Mouse (Mus musculus): Measurements from ENCODE around the gene Arhgap35. TPM values are rescaled to one million over a fixed set of nuclear protein-coding genes. Genes with fewer than 3 reads are reported as not detected.
A peak's percentile ranks its signal among the peaks of the same experiment; 100 is the strongest.

Gene Arhgap35
- total and polyA plus RNA-seq, 2 experiments from 2014 or later: 27.0 to 149 TPM

DNA sequence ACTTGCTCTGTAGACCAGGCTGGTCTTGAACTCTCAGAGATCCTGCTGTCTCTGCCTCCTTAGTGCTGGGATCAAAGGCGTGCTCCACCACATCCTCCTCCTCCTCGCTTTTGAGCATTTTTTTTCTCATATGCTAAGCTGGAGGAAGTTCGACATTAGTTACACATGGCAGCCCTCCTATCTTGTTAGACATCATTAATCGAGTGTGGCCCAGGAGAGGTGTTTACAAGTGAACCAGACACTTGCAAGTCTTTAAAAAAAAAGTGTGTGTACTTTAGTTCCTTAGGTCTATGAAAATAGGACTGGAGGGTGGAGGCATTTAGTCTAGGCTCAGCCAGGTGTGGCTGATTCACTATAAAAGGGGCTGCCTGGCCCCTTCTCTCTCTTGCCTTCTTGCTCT is 16.2 kb upstream of the Arhgap35 start:
- Histone ChIP-seq H3K36me3 (ENCODE audit: insufficient read depth) (no peaks in the 10 kb centered on the region), H3K27me3 (ENCODE audit: insufficient read depth, low read length) (no peaks in the 10 kb centered on the region; the same call in 1 of the 2 replicates), H3K4me2 (ENCODE audit: low read depth) (no peak overlapping the region), H3K27ac (ENCODE audit: low read depth, low read length) (no peak overlapping the region), H3K4me1 (ENCODE audit: insufficient read depth) (no peaks in the 10 kb centered on the region), H3K9me3 (ENCODE audit: low read length) (no peaks in the 10 kb centered on the region), H3K4me3 (ENCODE audit: low read depth, low read length) (no peak overlapping the region), H3K9ac (no peak overlapping the region)
- ATAC-seq: no peak
- TF ChIP-seq CTCF (IDR thresholded peaks at IDR 0.05; ENCODE audit: low read depth): no peak
- 76% methylated on average over 4 of the region's 4 CpGs for WGBS
- DNase-seq: no peak

DNA sequence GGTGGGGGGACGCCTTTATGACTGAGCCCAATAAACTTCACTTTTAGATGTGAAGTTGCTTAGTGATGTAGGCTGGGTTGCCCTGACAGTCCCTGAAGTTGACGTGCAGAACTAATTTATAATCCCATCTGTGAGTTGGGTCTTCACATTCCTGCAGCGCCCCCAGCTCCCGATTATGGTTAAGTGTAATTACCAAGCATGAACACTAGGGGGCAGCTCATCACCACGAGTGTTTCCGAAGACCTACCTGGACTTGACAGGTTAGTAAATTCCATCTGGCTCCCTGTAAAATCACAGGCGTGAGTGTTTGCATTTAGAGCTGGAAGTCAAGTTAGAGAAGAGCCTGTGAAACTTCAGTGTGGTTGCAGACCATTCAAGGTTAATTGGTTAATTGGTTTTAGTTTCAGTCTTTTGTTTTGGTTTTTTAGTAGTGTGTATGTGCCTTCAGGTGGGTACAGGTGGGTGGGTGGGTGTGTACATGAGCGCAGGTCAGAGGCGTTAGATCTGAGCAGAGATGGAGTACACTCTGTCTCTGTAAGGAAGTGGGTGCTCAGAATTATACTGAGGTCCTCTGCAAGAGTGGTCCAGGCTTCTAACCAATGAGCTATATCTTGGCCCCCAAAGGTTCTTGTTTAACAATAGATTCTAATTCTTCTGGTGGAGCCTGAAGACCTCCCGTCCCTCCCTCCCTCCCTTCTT is 15.0 kb upstream of the Arhgap35 start:
- Histone ChIP-seq H3K27ac (ENCODE audit: low read depth, low read length) (no peak overlapping the region), H3K4me1 (ENCODE audit: insufficient read depth) (no peaks in the 10 kb centered on the region), H3K4me3 (ENCODE audit: low read depth, low read length) (no peak overlapping the region), H3K4me2 (ENCODE audit: low read depth) (no peak overlapping the region), H3K9me3 (ENCODE audit: low read length) (no peaks in the 10 kb centered on the region), H3K9ac (no peak overlapping the region), H3K36me3 (ENCODE audit: insufficient read depth) (no peaks in the 10 kb centered on the region), H3K27me3 (ENCODE audit: insufficient read depth, low read length) (no peaks in the 10 kb centered on the region; the same call in 1 of the 2 replicates)
- TF ChIP-seq CTCF (IDR thresholded peaks at IDR 0.05; ENCODE audit: low read depth): peak; percentile 91
- no peak; the same call in 1 of the 2 replicates for ATAC-seq
- peak; percentile 82 for DNase-seq
- 18% methylated on average over 10 of the region's 10 CpGs for WGBS

DNA sequence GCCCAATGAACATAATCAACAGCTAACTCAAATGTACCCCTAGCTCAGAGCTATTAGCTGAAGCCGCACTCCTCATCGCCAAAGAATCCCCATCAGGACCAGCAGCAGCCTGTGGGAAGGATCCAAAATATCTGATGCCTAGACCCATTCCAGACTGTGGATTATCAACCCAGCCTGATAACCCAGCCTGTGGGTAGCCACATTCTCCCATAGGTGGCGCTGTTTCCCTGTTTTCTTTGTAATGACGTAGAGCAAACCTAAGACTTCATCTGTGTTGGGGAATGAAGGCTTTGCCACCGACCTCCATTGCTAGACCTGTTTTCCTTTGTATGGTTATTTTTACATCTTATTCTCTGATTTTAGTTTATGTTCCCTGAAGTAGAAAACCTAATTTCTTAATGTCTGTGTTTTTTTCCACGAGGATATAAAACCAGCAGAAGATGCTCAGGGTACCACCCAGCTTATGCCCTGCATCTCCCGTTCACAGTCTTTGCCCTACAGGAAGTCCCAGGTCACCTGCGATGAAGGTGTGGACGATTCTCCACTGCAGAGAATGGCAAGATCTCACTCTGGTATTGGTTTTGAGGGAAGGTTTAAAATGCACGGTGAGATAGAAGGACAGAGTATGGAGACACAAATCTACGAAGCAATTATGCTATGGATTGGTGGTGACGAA is 13.4 kb upstream of the Arhgap35 start:
- ATAC-seq: peak; percentile 98
- Histone ChIP-seq H3K4me3 (ENCODE audit: low read depth, low read length) (peak overlapping the region; percentile 13), H3K27ac (ENCODE audit: low read depth, low read length) (peak overlapping the region; percentile 40; the same call in 1 of the 2 replicates), H3K9me3 (ENCODE audit: low read length) (no peaks in the 10 kb centered on the region), H3K4me1 (ENCODE audit: insufficient read depth) (no peaks in the 10 kb centered on the region), H3K9ac (peak overlapping the region; percentile 31; the same call in 1 of the 2 replicates), H3K4me2 (ENCODE audit: low read depth) (peak overlapping the region; percentile 28), H3K36me3 (ENCODE audit: insufficient read depth) (no peaks in the 10 kb centered on the region), H3K27me3 (ENCODE audit: insufficient read depth, low read length) (no peaks in the 10 kb centered on the region; the same call in 1 of the 2 replicates)
- 30% methylated on average over 12 of the region's 12 CpGs for WGBS
- DNase-seq: peak; percentile 93
- TF ChIP-seq CTCF (IDR thresholded peaks at IDR 0.05; ENCODE audit: low read depth): peak; percentile 96

DNA sequence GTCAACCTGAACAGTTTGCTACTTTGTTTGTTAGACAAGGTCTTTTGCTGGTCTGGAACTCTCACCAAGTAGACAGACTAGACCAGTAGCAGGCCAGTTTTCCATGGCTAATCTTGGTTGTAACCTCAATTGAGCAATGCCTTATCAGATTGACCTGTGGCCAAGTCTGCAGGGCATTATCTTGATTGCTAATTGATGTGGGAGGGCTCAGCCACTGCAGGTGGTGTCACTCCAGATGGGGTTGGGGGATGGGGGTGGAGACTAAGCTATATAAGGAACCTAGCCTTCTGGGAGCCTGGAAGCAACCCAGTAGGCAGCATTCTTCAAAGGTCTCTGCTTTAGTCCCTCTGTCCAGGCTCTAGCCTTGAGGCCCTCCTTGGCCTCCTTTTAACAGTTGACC is 8.9 kb upstream of the Arhgap35 start:
- ATAC-seq: no peak
- no peak overlapping the region for H3K4me2 ChIP-seq (ENCODE audit: low read depth)
- H3K4me3 ChIP-seq (ENCODE audit: low read depth, low read length): no peak overlapping the region
- no peaks in the 10 kb centered on the region for H3K4me1 ChIP-seq (ENCODE audit: insufficient read depth)
- no peak overlapping the region for H3K9ac ChIP-seq
- DNase-seq: no peak
- no peak overlapping the region for H3K27ac ChIP-seq (ENCODE audit: low read depth, low read length)
- no peaks in the 10 kb centered on the region for H3K9me3 ChIP-seq (ENCODE audit: low read length)
- H3K36me3 ChIP-seq (ENCODE audit: insufficient read depth): no peaks in the 10 kb centered on the region
- no peaks in the 10 kb centered on the region; the same call in 1 of the 2 replicates for H3K27me3 ChIP-seq (ENCODE audit: insufficient read depth, low read length)
- TF ChIP-seq CTCF (IDR thresholded peaks at IDR 0.05; ENCODE audit: low read depth): no peak

DNA sequence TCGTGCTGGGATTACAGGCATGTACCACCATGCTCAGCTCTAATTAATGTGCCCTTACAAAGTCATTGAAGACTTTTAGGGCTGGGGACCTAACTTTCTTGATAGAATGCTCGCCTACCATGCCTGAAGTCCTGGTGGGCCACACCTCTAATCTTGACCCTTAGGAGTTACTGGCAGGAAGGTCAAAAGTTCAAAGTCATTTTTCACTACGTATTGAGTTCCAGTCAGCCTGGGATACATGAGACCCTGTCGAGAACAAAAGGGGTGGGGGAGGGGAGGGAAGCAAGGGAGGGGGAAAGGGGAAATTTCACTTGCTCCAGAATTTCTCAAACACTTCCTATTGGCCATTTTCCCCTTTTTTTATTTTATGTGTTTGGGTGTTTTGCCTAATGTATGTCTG is 8.3 kb upstream of the Arhgap35 start:
- H3K4me3 ChIP-seq (ENCODE audit: low read depth, low read length): no peak overlapping the region
- no peaks in the 10 kb centered on the region for H3K4me1 ChIP-seq (ENCODE audit: insufficient read depth)
- no peaks in the 10 kb centered on the region for H3K9me3 ChIP-seq (ENCODE audit: low read length)
- no peaks in the 10 kb centered on the region; the same call in 1 of the 2 replicates for H3K27me3 ChIP-seq (ENCODE audit: insufficient read depth, low read length)
- TF ChIP-seq CTCF (IDR thresholded peaks at IDR 0.05; ENCODE audit: low read depth): no peak
- ATAC-seq (no peak), DNase-seq (no peak)
- 71% methylated on average over 4 of the region's 4 CpGs for WGBS
- no peak overlapping the region for H3K4me2 ChIP-seq (ENCODE audit: low read depth)
- H3K36me3 ChIP-seq (ENCODE audit: insufficient read depth): no peaks in the 10 kb centered on the region
- no peak overlapping the region for H3K27ac ChIP-seq (ENCODE audit: low read depth, low read length)
- no peak overlapping the region for H3K9ac ChIP-seq

DNA sequence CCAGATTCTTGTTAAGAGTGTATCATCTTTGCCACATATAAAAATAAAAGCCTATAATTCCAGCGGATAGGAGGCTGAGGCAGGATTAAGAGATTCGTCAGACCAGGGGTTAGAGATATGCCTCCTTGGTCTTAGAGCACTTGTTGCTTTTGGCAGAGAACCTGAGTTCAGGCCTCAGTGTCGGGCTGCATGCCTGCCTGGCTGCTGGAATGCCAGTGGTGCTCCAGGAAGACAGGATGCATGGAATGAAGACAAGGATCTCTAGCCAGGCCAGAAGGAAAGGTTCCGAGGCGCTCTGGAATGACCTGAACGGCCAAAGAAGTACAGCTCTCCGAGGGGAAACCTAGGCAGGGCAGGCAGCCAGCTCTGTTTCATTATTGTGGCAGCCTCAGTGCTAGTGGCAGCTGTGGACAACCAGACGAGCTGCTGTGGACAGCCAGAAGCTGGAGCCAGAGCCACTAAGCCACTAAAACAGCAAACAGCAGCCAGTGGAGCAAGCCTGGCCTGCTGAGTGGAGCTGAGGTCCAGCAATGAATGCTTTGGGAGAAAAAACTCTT is 6.4 kb upstream of the Arhgap35 start:
- no peak overlapping the region for H3K4me2 ChIP-seq (ENCODE audit: low read depth)
- H3K27me3 ChIP-seq (ENCODE audit: insufficient read depth, low read length): no peaks in the 10 kb centered on the region; the same call in 1 of the 2 replicates
- no peak overlapping the region for H3K9ac ChIP-seq
- ATAC-seq (no peak), DNase-seq (no peak)
- no peak overlapping the region for H3K27ac ChIP-seq (ENCODE audit: low read depth, low read length)
- TF ChIP-seq CTCF (IDR thresholded peaks at IDR 0.05; ENCODE audit: low read depth): no peak
- 74% methylated on average over 8 of the region's 8 CpGs for WGBS
- no peaks in the 10 kb centered on the region for H3K9me3 ChIP-seq (ENCODE audit: low read length)
- no peaks in the 10 kb centered on the region for H3K4me1 ChIP-seq (ENCODE audit: insufficient read depth)
- H3K36me3 ChIP-seq (ENCODE audit: insufficient read depth): no peaks in the 10 kb centered on the region
- H3K4me3 ChIP-seq (ENCODE audit: low read depth, low read length): no peak overlapping the region

Measured in forebrain, postnatal 0 days (tissue).